Mouse (Mus musculus) hindbrain, postnatal 0 days (tissue): ENCODE results near the gene Cyth4. TPM values are rescaled to one million over a fixed set of nuclear protein-coding genes. Genes with fewer than 3 reads are reported as not detected.

ENCODE experiments used
- ATAC-seq: fragments of 200-750 bp; cut with Nextera tagmentation; 2 replicates; pipeline ENCODE4 v1.8.0; 2017; ENCODE audit warnings: mild to moderate bottlenecking, moderate TSS enrichment, moderate library complexity
- DNase-seq: peaks from one replicate; pipeline ENCODE4 v3.0.0-alpha.2; 2015; ENCODE audit warnings: low spot score
- H3K27ac ChIP-seq: fragments of 300-500 bp; sonication (generic); 2 replicates; pipeline ENCODE4 v1.5.1; 2014; ENCODE audit warnings: mild to moderate bottlenecking
- H3K27me3 ChIP-seq: fragments of 300-500 bp; sonication (generic); 2 replicates; pipeline ENCODE4 v1.6.1; 2014; ENCODE audit warnings: low read length, mixed read lengths; ENCODE audit not compliant: insufficient read depth
- H3K36me3 ChIP-seq: fragments of 300-500 bp; sonication (generic); 2 replicates; pipeline ENCODE4 v1.6.1; 2014; ENCODE audit warnings: low read length, mixed read lengths; ENCODE audit not compliant: insufficient read depth
- H3K4me1 ChIP-seq: fragments of 300-500 bp; sonication (generic); 2 replicates; pipeline ENCODE4 v1.6.1; 2014; ENCODE audit warnings: antibody characterized with exemption, low read length, mixed read lengths; ENCODE audit not compliant: insufficient read depth
- H3K4me2 ChIP-seq: fragments of 300-500 bp; sonication (generic); 2 replicates; pipeline ENCODE4 v1.6.1; 2014; ENCODE audit warnings: low read depth, mild to moderate bottlenecking, low read length, moderate library complexity, mixed read lengths
- H3K4me3 ChIP-seq: fragments of 300-500 bp; sonication (generic); 2 replicates; pipeline ENCODE4 v1.5.1; 2014; ENCODE audit warnings: low read length
- H3K9ac ChIP-seq: fragments of 300-500 bp; sonication (generic); replicated peaks from 2 replicates; pipeline ENCODE4 v1.6.1; 2014; ENCODE audit warnings: mild to moderate bottlenecking, low read length, moderate library complexity, mixed read lengths
- H3K9me3 ChIP-seq: fragments of 300-500 bp; sonication (generic); 2 replicates; pipeline ENCODE4 v1.6.1; 2016; ENCODE audit warnings: low read length, mixed read lengths
- CTCF ChIP-seq: IDR thresholded peaks from 2 replicates; pipeline ENCODE4 v1.5.1; 2016; ENCODE audit warnings: antibody characterized with exemption, control low read depth, low read depth
- WGBS: fragments of 180-500 bp; shearing (Covaris S2); extraction: QIAGEN DNeasy Blood & Tissue Kit; methylation state at CpG from one replicate; pipeline ENCODE4 v1.1.7; 2014; 5-methylcytosine and 5-hydroxymethylcytosine counted together
- polyA plus RNA-seq: library from polyadenylated mRNA; unstranded; fragments of >200 nt; fragmentation: Nextera tagmentation; extraction: Ambion mirVana; gene quantifications from 2 replicates; pipeline ENCODE4 v1.2.1, GENCODE M21; 2015
- total RNA-seq: library from RNA; depleted of rRNA; stranded (reverse); fragments of >200 nt; gene quantifications from 2 replicates; pipeline ENCODE4 v1.2.3, GENCODE M21; 2014

The Cyth4 gene
- total and polyA plus RNA-seq, 2 experiments from 2014 or later = 5.7 to 6.8 TPM

- no peak overlapping the region for H3K4me2 ChIP-seq
- H3K36me3 ChIP-seq = no peaks in the 10 kb centered on the region
- no peak for TF ChIP-seq CTCF
- 75% methylated on average over 15 of the region's 15 CpGs for WGBS
- H3K4me3 ChIP-seq = no peak overlapping the region
- H3K27me3 ChIP-seq = no peaks in the 10 kb centered on the region
- no peak overlapping the region for H3K27ac ChIP-seq
- ATAC-seq (no peak), DNase-seq (no peak)
- no peaks in the 10 kb centered on the region for H3K9me3 ChIP-seq
- H3K9ac ChIP-seq = no peak overlapping the region
- H3K4me1 ChIP-seq = no peaks in the 10 kb centered on the region
These were observed 5.0 kb upstream of the Cyth4 start for GRCm38 (mm10) chr15:78591680-78592451.

DNA sequence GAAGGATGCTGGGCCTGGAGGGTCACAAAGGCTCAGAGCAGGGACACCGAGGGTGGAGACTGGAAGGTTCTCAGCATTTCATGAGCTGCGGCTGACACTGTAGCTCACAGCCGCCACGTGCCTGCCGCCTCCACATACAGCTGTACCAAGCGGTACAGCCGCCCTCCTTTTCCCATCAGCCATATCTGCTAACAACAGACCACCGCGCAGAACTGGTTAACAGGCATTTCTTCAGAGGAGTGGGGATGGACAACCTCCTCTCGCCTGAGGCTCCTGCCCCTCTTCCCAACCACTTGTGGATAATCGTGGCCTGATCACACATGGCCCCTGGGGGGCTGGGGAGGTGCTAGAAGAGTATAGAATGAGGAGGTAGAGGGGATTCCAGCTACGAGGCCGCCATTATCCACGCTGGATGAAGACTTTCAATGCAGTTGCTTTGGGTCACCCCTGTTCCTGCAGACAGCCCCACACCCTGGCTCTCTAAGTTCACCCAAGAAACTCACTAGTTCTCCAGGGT, 4.3 kb upstream of the Cyth4 start:
- Histone ChIP-seq H3K4me1 (no peaks in the 10 kb centered on the region), H3K4me3 (no peak overlapping the region)
- no peak for TF ChIP-seq CTCF

DNA sequence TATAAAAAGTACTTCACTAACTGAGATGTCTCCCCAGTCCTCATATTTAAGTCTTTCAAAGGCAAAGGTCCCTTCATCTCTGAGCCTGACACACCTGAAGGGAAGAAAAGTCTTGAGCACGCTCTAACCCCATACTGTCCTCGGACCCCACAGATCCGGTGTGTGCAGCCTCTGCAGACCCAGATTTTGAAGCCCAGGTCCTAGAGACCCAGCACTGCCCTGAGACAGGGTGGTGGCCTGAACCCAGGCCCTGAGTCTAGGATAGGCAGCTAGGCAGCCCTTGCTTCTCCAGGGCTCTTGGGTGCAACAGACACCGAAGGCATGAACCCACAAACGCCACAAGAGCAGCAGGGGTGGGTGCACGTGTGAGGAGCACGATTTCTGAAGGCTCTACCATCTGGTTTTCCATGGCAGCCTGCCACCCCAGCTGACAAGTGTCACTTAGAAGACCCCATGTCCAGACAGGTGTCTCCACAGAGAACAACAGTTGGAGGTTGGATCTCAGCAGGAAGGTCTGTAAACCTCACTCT, 2.9 kb upstream of the Cyth4 start:
- H3K27me3 ChIP-seq = no peaks in the 10 kb centered on the region
- no peak for TF ChIP-seq CTCF
- H3K4me1 ChIP-seq = no peaks in the 10 kb centered on the region
- no peaks in the 10 kb centered on the region for H3K36me3 ChIP-seq
- no peak overlapping the region for H3K9ac ChIP-seq
- ATAC-seq = no peak
- H3K9me3 ChIP-seq = no peaks in the 10 kb centered on the region
- H3K4me2 ChIP-seq = no peak overlapping the region
- WGBS = 72% methylated on average over 7 of the region's 7 CpGs
- DNase-seq = no peak
- no peak overlapping the region for H3K27ac ChIP-seq
- H3K4me3 ChIP-seq = no peak overlapping the region

More for the DNA sequence above, 4.3 kb upstream of the Cyth4 start:
- DNase-seq = no peak
- Histone ChIP-seq H3K27ac (no peak overlapping the region), H3K9me3 (no peaks in the 10 kb centered on the region), H3K27me3 (no peaks in the 10 kb centered on the region), H3K4me2 (no peak overlapping the region), H3K9ac (no peak overlapping the region), H3K36me3 (no peaks in the 10 kb centered on the region)
- no peak for ATAC-seq
- WGBS = 80% methylated on average over 14 of the region's 14 CpGs

DNA sequence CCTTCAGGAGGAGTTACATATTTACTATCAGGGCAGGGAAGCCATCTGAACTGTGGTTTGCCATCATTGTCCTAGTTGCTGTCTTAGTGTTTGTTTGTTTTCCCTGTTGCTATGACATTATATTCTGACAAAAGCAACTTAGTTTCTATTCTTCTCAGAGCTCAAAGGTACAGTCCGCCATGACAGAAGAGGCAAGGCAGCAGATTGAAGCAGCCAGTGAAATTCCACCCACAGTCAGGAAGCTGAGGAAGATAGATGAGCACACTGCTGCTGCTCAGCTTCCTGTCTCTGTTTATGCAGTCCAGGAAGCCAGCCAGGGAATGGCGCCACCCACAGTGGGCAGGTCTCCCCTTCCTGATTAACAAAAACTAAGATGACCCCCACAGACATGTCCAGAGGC, 2.0 kb upstream of the Cyth4 start:
- no peaks in the 10 kb centered on the region for H3K9me3 ChIP-seq
- 88% methylated on average over 2 of the region's 2 CpGs for WGBS
- DNase-seq (no peak), ATAC-seq (no peak)
- no peaks in the 10 kb centered on the region for H3K36me3 ChIP-seq
- no peak overlapping the region for H3K27ac ChIP-seq
- TF ChIP-seq CTCF = no peak
- H3K9ac ChIP-seq = no peak overlapping the region
- no peak overlapping the region for H3K4me3 ChIP-seq
- H3K27me3 ChIP-seq = no peaks in the 10 kb centered on the region
- no peaks in the 10 kb centered on the region for H3K4me1 ChIP-seq
- H3K4me2 ChIP-seq = no peak overlapping the region

- WGBS = 76% methylated on average over 5 of the region's 5 CpGs
- H3K4me3 ChIP-seq = no peak overlapping the region
- no peak overlapping the region for H3K4me2 ChIP-seq
- TF ChIP-seq CTCF = peak; percentile 21
- H3K4me1 ChIP-seq = no peaks in the 10 kb centered on the region
- no peak overlapping the region for H3K27ac ChIP-seq
- no peaks in the 10 kb centered on the region for H3K36me3 ChIP-seq
- no peaks in the 10 kb centered on the region for H3K9me3 ChIP-seq
- no peak for ATAC-seq
- H3K27me3 ChIP-seq = no peaks in the 10 kb centered on the region
- no peak for DNase-seq
- no peak overlapping the region for H3K9ac ChIP-seq
These were observed 1.4 kb upstream of the Cyth4 start for GRCm38 (mm10) chr15:78595468-78595867.

GRCm38 (mm10) chr15:78596504-78596903, 343 bp upstream of the Cyth4 start:
- ATAC-seq = no peak
- H3K9ac ChIP-seq = no peak overlapping the region
- no peaks in the 10 kb centered on the region for H3K4me1 ChIP-seq
- no peak overlapping the region for H3K27ac ChIP-seq
- no peaks in the 10 kb centered on the region for H3K9me3 ChIP-seq
- H3K36me3 ChIP-seq = no peaks in the 10 kb centered on the region
- 83% methylated on average over 6 of the region's 6 CpGs for WGBS
- no peaks in the 10 kb centered on the region for H3K27me3 ChIP-seq
- no peak overlapping the region for H3K4me2 ChIP-seq
- DNase-seq = no peak
- no peak for TF ChIP-seq CTCF
- H3K4me3 ChIP-seq = no peak overlapping the region

DNA sequence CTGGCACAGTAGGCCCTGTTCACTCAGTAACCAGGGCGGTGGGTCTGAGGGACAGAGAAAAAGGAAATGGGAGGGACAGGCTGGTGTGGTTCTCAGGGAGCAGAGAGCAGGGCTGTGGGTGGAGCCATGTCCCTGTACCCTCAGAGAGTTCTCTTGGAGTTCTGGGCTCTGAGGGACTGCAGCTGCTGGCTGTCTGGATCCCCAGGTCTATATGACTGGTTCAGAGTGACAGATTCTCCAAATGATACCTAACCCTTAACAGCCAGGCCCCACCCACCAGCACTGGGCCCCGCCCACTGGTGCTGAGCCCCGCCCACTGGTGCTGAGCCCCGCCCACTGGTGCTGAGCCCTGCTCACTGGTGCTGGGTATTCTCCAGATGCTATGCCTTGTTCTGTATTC, 882 bp downstream of the Cyth4 start:
- no peaks in the 10 kb centered on the region for H3K9me3 ChIP-seq
- H3K9ac ChIP-seq = no peak overlapping the region
- no peaks in the 10 kb centered on the region for H3K4me1 ChIP-seq
- H3K27me3 ChIP-seq = no peaks in the 10 kb centered on the region
- WGBS = 81% methylated on average over 4 of the region's 4 CpGs
- no peak overlapping the region for H3K4me3 ChIP-seq
- no peak overlapping the region for H3K27ac ChIP-seq
- H3K36me3 ChIP-seq = no peaks in the 10 kb centered on the region
- TF ChIP-seq CTCF = no peak
- ATAC-seq = peak; percentile 24; the same call in 1 of the 2 replicates
- no peak overlapping the region for H3K4me2 ChIP-seq
- no peak for DNase-seq
